Mouse (Mus musculus) liver, postnatal 0 days (tissue): Measurements from ENCODE around the gene Tk1. TPM values are rescaled to one million over a fixed set of nuclear protein-coding genes. Genes with fewer than 3 reads are reported as not detected.
A peak's percentile ranks its signal among the peaks of the same experiment; 100 is the strongest.
"Not testable (repeated sequence)": the region's sequence is repeated elsewhere in the genome, so short reads cannot be mapped to it uniquely, and the experiment has no call there.

Experiments
- ATAC-seq: fragments of 200-750 bp; cut with Nextera tagmentation; 2 replicates; pipeline ENCODE4 v1.8.0; 2017; ENCODE audit warnings: mild to moderate bottlenecking, moderate library complexity
- DNase-seq: peaks from one replicate; pipeline ENCODE4 v3.0.0-alpha.2; 2016
- H3K27ac ChIP-seq: fragments of 300-500 bp; sonication (generic); 2 replicates; pipeline ENCODE4 v1.5.1; 2014; ENCODE audit warnings: antibody characterized with exemption, moderate library complexity, mild to moderate bottlenecking, low read depth
- H3K27me3 ChIP-seq: fragments of 300-500 bp; sonication (generic); 2 replicates; pipeline ENCODE4 v1.6.1; 2014; ENCODE audit warnings: low read length, control low read depth, mixed read lengths; ENCODE audit not compliant: insufficient read depth
- H3K36me3 ChIP-seq: fragments of 300-500 bp; sonication (generic); replicated peaks from 2 replicates; pipeline ENCODE4 v1.6.1; 2014; ENCODE audit warnings: mild to moderate bottlenecking, control low read depth, low read length, moderate library complexity, mixed read lengths; ENCODE audit not compliant: insufficient read depth
- H3K4me1 ChIP-seq: fragments of 300-500 bp; sonication (generic); 2 replicates; pipeline ENCODE4 v1.6.1; 2014; ENCODE audit warnings: antibody characterized with exemption, mild to moderate bottlenecking, control low read depth; ENCODE audit not compliant: insufficient read depth
- H3K4me2 ChIP-seq: fragments of 300-500 bp; sonication (generic); 2 replicates; pipeline ENCODE4 v1.6.1; 2014; ENCODE audit warnings: low read depth, mild to moderate bottlenecking, low read length, moderate library complexity, mixed read lengths
- H3K4me3 ChIP-seq: fragments of 300-500 bp; sonication (generic); 2 replicates; pipeline ENCODE4 v1.5.1; 2014; ENCODE audit warnings: low read depth, low read length
- H3K9ac ChIP-seq: fragments of 300-500 bp; sonication (generic); replicated peaks from 2 replicates; pipeline ENCODE4 v1.6.1; 2014; ENCODE audit warnings: mild to moderate bottlenecking, moderate library complexity
- H3K9me3 ChIP-seq: fragments of 300-500 bp; sonication (generic); 2 replicates; pipeline ENCODE4 v1.6.1; 2016; ENCODE audit warnings: mild to moderate bottlenecking, control low read depth, low read length, mixed read lengths
- CTCF ChIP-seq: sonication (generic); IDR thresholded peaks from 2 replicates; pipeline ENCODE4 v1.5.1; 2016; ENCODE audit warnings: antibody characterized with exemption, low read depth
- EP300 ChIP-seq: IDR thresholded peaks from 2 replicates; pipeline ENCODE4 v1.6.1; 2016; ENCODE audit warnings: antibody characterized with exemption, low read depth, mild to moderate bottlenecking
- WGBS: fragments of 180-500 bp; shearing (Covaris S2); extraction: QIAGEN DNeasy Blood & Tissue Kit; methylation state at CpG from one replicate; pipeline ENCODE4 v1.1.7; 2014; ENCODE audit not compliant: insufficient replicate concordance; 5-methylcytosine and 5-hydroxymethylcytosine counted together
- polyA plus RNA-seq: library from polyadenylated mRNA; unstranded; fragments of >200 nt; fragmentation: Nextera tagmentation; extraction: Ambion mirVana; gene quantifications from 2 replicates; pipeline ENCODE4 v1.2.1, GENCODE M21; 2015

Gene Tk1
- polyA plus RNA-seq, 1 experiment from 2014 or later: 101 TPM

GRCm38 (mm10) chr11:117821868-117822267, 4.0 kb downstream of the Tk1 start:
- no peak overlapping the region for H3K4me2 ChIP-seq
- peaks cover 29% of the 10 kb centered on the region for H3K4me1 ChIP-seq
- H3K27ac ChIP-seq: no peak overlapping the region
- H3K9me3 ChIP-seq: no peaks in the 10 kb centered on the region
- no peak for ATAC-seq
- TF ChIP-seq CTCF (no peak), EP300 (no peak)
- DNase-seq: no peak
- H3K4me3 ChIP-seq: no peak overlapping the region
- 88% methylated on average over 9 of the region's 9 CpGs for WGBS
- H3K27me3 ChIP-seq: no peaks in the 10 kb centered on the region
- no peak overlapping the region for H3K9ac ChIP-seq
- peaks cover 69% of the 10 kb centered on the region for H3K36me3 ChIP-seq

- peaks cover 86% of the 10 kb centered on the region for H3K36me3 ChIP-seq
- TF ChIP-seq EP300 (no peak), CTCF (no peak)
- H3K4me3 ChIP-seq: no peak overlapping the region
- H3K4me2 ChIP-seq: no peak overlapping the region
- no peak overlapping the region; the same call in 1 of the 2 replicates for H3K9ac ChIP-seq
- peaks cover 18% of the 10 kb centered on the region for H3K4me1 ChIP-seq
- no peak overlapping the region for H3K27ac ChIP-seq
- ATAC-seq: no peak
- H3K27me3 ChIP-seq: no peaks in the 10 kb centered on the region
- DNase-seq: no peak
- WGBS: 92% methylated on average over 7 of the region's 7 CpGs
- no peaks in the 10 kb centered on the region for H3K9me3 ChIP-seq
Measured at GRCm38 (mm10) chr11:117820173-117820572, 5.7 kb downstream of the Tk1 start.

GRCm38 (mm10) chr11:117819095-117819494, 6.8 kb downstream of the Tk1 start:
- no peaks in the 10 kb centered on the region for H3K27me3 ChIP-seq
- H3K27ac ChIP-seq: no peak overlapping the region
- ATAC-seq: no peak
- H3K4me2 ChIP-seq: no peak overlapping the region
- peaks cover 93% of the 10 kb centered on the region for H3K36me3 ChIP-seq
- no peaks in the 10 kb centered on the region for H3K9me3 ChIP-seq
- TF ChIP-seq CTCF (no peak), EP300 (no peak)
- no peak overlapping the region for H3K4me3 ChIP-seq
- H3K4me1 ChIP-seq: peaks cover 10% of the 10 kb centered on the region
- no peak overlapping the region for H3K9ac ChIP-seq
- no peak for DNase-seq
- WGBS: 81% methylated on average over 8 of the region's 8 CpGs

GRCm38 (mm10) chr11:117816389-117816996, 9.4 kb downstream of the Tk1 start:
- no peak for DNase-seq
- no peaks in the 10 kb centered on the region for H3K27me3 ChIP-seq
- H3K9ac ChIP-seq: no peak overlapping the region
- TF ChIP-seq EP300 (no peak), CTCF (no peak)
- no peak overlapping the region for H3K4me3 ChIP-seq
- H3K4me2 ChIP-seq: no peak overlapping the region
- peaks cover 9% of the 10 kb centered on the region for H3K4me1 ChIP-seq
- no peak overlapping the region for H3K27ac ChIP-seq
- peaks cover 94% of the 10 kb centered on the region for H3K36me3 ChIP-seq
- no peaks in the 10 kb centered on the region for H3K9me3 ChIP-seq
- no peak for ATAC-seq
- WGBS: 88% methylated on average over 12 of the region's 13 CpGs

- 89% methylated on average over 9 of the region's 9 CpGs for WGBS
- Histone ChIP-seq H3K4me1 (peaks cover 16% of the 10 kb centered on the region), H3K36me3 (peaks cover 91% of the 10 kb centered on the region), H3K27ac (peak overlapping the region; percentile 22; the same call in 1 of the 2 replicates)
- not testable (repeated sequence) for H3K4me3 ChIP-seq, ATAC-seq, DNase-seq, H3K9me3 ChIP-seq, H3K4me2 ChIP-seq, H3K27me3 ChIP-seq, H3K9ac ChIP-seq
Measured at GRCm38 (mm10) chr11:117815850-117816249, 10.0 kb downstream of the Tk1 start.

- ATAC-seq (no peak), DNase-seq (no peak)
- Histone ChIP-seq H3K4me3 (no peak overlapping the region), H3K27ac (peak overlapping the region; percentile 58; the same call in 1 of the 2 replicates), H3K27me3 (no peaks in the 10 kb centered on the region), H3K9me3 (no peaks in the 10 kb centered on the region), H3K4me1 (peaks cover 19% of the 10 kb centered on the region), H3K9ac (no peak overlapping the region), H3K4me2 (no peak overlapping the region), H3K36me3 (peaks cover 82% of the 10 kb centered on the region)
- WGBS: 64% methylated on average over 6 of the region's 6 CpGs
- TF ChIP-seq CTCF (no peak), EP300 (no peak)
Measured at GRCm38 (mm10) chr11:117814704-117815366, 11.1 kb downstream of the Tk1 start.
